ENCODE assay signal across 31 mouse cellular contexts in genomic region chr17:31169796-31170195, GRCm38 (mm10). TPM values are rescaled to one million over a fixed set of nuclear protein-coding genes. Genes with fewer than 3 reads are reported as not detected.
"Had no signal": no experiment of that assay in that cellular context is flagged by ENCODE, and none has a peak within 500 bp of the region (broad histone marks: within the 10 kb centered on the region; RNA-seq: fewer than 3 reads in every experiment).

No protein-coding gene starts in this region.

- H3K4me2 ChIP-seq: heart, embryonic 12.5 days; hindbrain, embryonic 12.5 days; hindbrain, embryonic 14.5 days; limb, embryonic 12.5 days; liver, embryonic 11.5 days; liver, embryonic 13.5 days had no signal

- H3K9ac ChIP-seq: heart, embryonic 12.5 days; hindbrain, embryonic 12.5 days; hindbrain, embryonic 14.5 days; limb, embryonic 12.5 days; liver, embryonic 13.5 days had no signal

- H3K36me3 ChIP-seq: heart, embryonic 10.5 days; heart, embryonic 12.5 days; hindbrain, embryonic 10.5 days; hindbrain, embryonic 12.5 days; limb, embryonic 10.5 days; limb, embryonic 12.5 days; liver, embryonic 13.5 days had no signal

- ATAC-seq: hindbrain, embryonic 16.5 days; inflammation-experienced regulatory T-cells, adult 6 months had no signal

- H3K4me3 ChIP-seq: gastrocnemius, adult 2 months; heart, embryonic 10.5 days; heart, embryonic 12.5 days; hindbrain, embryonic 10.5 days; hindbrain, embryonic 12.5 days; layer of hippocampus, adult 2 months; left cerebral cortex, adult 2 months; limb, embryonic 10.5 days; limb, embryonic 12.5 days; liver, embryonic 13.5 days had no signal

- H3K27me3 ChIP-seq: hindbrain, embryonic 12.5 days; liver, embryonic 13.5 days had no signal

- H3K9me3 ChIP-seq: heart, embryonic 10.5 days; hindbrain, embryonic 10.5 days; hindbrain, embryonic 12.5 days; limb, embryonic 10.5 days; limb, embryonic 12.5 days; liver, embryonic 13.5 days had no signal

- H3K4me1 ChIP-seq: heart, embryonic 12.5 days; hindbrain, embryonic 12.5 days; limb, embryonic 10.5 days; limb, embryonic 12.5 days; liver, embryonic 13.5 days had no signal

- DNase-seq: gastrocnemius, adult 2 months; gastrocnemius, postnatal 10 days; gastrocnemius, postnatal 25 days; heart, adult 18-20 months; heart, postnatal 10 days; heart, postnatal 4 days; kidney, adult 18-20 months; kidney, adult 8-10 months; kidney, postnatal 10 days; kidney, postnatal 25 days; kidney, postnatal 4 days; liver; liver, embryonic 13.5 days had no signal

- H3K27ac ChIP-seq: gastrocnemius, adult 2 months; heart, embryonic 10.5 days; hindbrain, embryonic 10.5 days; hindbrain, embryonic 12.5 days; hindbrain, embryonic 14.5 days; layer of hippocampus, adult 2 months; left cerebral cortex, adult 2 months; limb, embryonic 10.5 days; limb, embryonic 12.5 days; liver, embryonic 13.5 days had no signal

RNA-seq across cellular contexts. Expression of gene Tff1, which starts 4.7 kb away (rescaled TPM):
- polyA plus RNA-seq: frontal cortex, adult 2 months; heart, embryonic 12.5 days; heart, embryonic 14.5 days; heart, embryonic 16.5 days; hindbrain, embryonic 10.5 days; hindbrain, embryonic 12.5 days; hindbrain, embryonic 14.5 days; hindbrain, embryonic 16.5 days; kidney, embryonic 14.5 days; kidney, embryonic 16.5 days; limb, embryonic 10.5 days; limb, embryonic 12.5 days; limb, embryonic 14.5 days; liver, embryonic 11.5 days; liver, embryonic 13.5 days had no signal

RNA-seq across cellular contexts. Expression of gene Tff2, which starts 25.7 kb away (rescaled TPM):
- polyA plus RNA-seq: frontal cortex, adult 2 months; heart, embryonic 10.5 days; heart, embryonic 12.5 days; heart, embryonic 14.5 days; heart, embryonic 16.5 days; hindbrain, embryonic 10.5 days; hindbrain, embryonic 12.5 days; hindbrain, embryonic 14.5 days; hindbrain, embryonic 16.5 days; inflammation-experienced regulatory T-cells, adult 6 months; limb, embryonic 10.5 days; limb, embryonic 12.5 days; limb, embryonic 14.5 days; liver, embryonic 11.5 days; liver, embryonic 13.5 days had no signal

RNA-seq across cellular contexts. Expression of gene Tmprss3, which starts 29.0 kb away (rescaled TPM):
- polyA plus RNA-seq: heart, embryonic 10.5 days; heart, embryonic 12.5 days; heart, embryonic 16.5 days; hindbrain, embryonic 10.5 days; hindbrain, embryonic 16.5 days; kidney, embryonic 14.5 days; kidney, embryonic 16.5 days; limb, embryonic 10.5 days; limb, embryonic 12.5 days had no signal

RNA-seq across cellular contexts. Expression of gene Ubash3a, which starts 37.9 kb away (rescaled TPM):
- polyA plus RNA-seq: frontal cortex, adult 2 months; hindbrain, embryonic 12.5 days; hindbrain, embryonic 14.5 days; hindbrain, embryonic 16.5 days had no signal

RNA-seq across cellular contexts. Expression of gene Tff3, which starts 40.4 kb away (rescaled TPM):
- polyA plus RNA-seq: heart, embryonic 12.5 days; heart, embryonic 14.5 days; hindbrain, embryonic 10.5 days; hindbrain, embryonic 12.5 days; inflammation-experienced regulatory T-cells, adult 6 months; kidney, embryonic 14.5 days; limb, embryonic 10.5 days; limb, embryonic 12.5 days had no signal
